Mouse (Mus musculus): ENCODE results near the gene Nim1k. TPM values are rescaled to one million over a fixed set of nuclear protein-coding genes. Genes with fewer than 3 reads are reported as not detected.

Nim1k gene
- total and polyA plus RNA-seq, 3 experiments: 0.03 TPM; not detected in 2

- TF ChIP-seq KAT2A (conservative IDR thresholded peaks at IDR 0.05; ENCODE audit: low read depth, low read length): no peak
- no peak for TF ChIP-seq TCF12 (IDR thresholded peaks at IDR 0.05; ENCODE audit: low read depth, low read length)
- no peak for TF ChIP-seq RAD21 (IDR thresholded peaks at IDR 0.05; ENCODE audit: low read depth, low read length)
- TF ChIP-seq ELF1 (IDR thresholded peaks at IDR 0.05; ENCODE audit: low read depth, low read length): no peak
- no peak for TF ChIP-seq BHLHE40 (IDR thresholded peaks at IDR 0.05; ENCODE audit: borderline replicate concordance, low read depth, low read length)
- no peak for TF ChIP-seq POLR2AphosphoS2 (IDR thresholded peaks at IDR 0.05; ENCODE audit: low read length)
- TF ChIP-seq MYB (IDR thresholded peaks at IDR 0.05; ENCODE audit: low read depth, low read length): no peak
- no peak for TF ChIP-seq POLR2A (IDR thresholded peaks at IDR 0.05; ENCODE audit: control insufficient read depth in 1 of 2, insufficient read depth in 1 of 2, low read depth in 1 of 2, low read length in 2 of 2, poor library complexity in 1 of 2)
- Histone ChIP-seq H3K79me2 (ENCODE audit: control insufficient read depth, insufficient read depth, low read length, poor library complexity) (no peaks in the 10 kb centered on the region), H3K9me3 (replicated peaks; ENCODE audit: insufficient read depth, low read length) (no peaks in the 10 kb centered on the region), H3K27ac (ENCODE audit: control insufficient read depth, low read depth, low read length) (no peak overlapping the region), H3K4me1 (ENCODE audit: control insufficient read depth in 1 of 2, insufficient read depth in 2 of 2, low read length in 2 of 2) (peaks cover 7 to 9% of the 10 kb centered on the region in 2 experiments; a peak in 3 of 4 replicates), H3K27me3 (ENCODE audit: control insufficient read depth in 1 of 2, insufficient read depth in 2 of 2, low read length in 2 of 2) (no peaks in the 10 kb centered on the region), H3K36me3 (ENCODE audit: control insufficient read depth in 1 of 2, insufficient read depth in 2 of 2, low read length in 2 of 2) (peaks cover 2 to 4% of the 10 kb centered on the region in 2 experiments), H3K4me3 (ENCODE audit: control insufficient read depth in 1 of 2, insufficient read depth in 1 of 2, low read depth in 2 of 2, low read length in 2 of 2) (no peak overlapping the region), H3K9ac (ENCODE audit: control insufficient read depth, low read depth, low read length, poor library complexity, severe bottlenecking) (no peak overlapping the region)
- DNase-seq (ENCODE audit: low read depth, low spot score): no peak
Observed at GRCm38 (mm10) chr13:119704280-119704679, 51.4 kb downstream of the Nim1k start.

DNA sequence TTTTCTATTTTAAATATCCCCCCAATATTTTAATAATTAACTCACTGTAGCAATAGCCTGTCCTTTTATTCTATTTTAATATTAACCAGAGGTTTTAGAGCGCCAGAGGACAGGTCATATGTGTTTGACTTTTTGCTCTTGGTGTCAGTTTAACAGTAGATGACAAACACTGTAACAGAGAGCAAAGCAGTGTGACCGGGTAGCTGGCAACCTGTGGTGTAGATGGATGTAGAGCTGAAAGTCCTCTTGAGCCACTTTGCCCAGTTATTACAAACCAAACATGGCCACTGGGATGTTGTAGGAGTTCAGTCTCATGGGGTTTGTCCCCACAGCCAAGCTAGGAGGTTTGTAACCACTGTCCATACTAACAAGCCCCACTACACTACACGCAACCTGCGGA, 57.2 kb downstream of the Nim1k start:
- H3K36me3 ChIP-seq (ENCODE audit: control insufficient read depth in 1 of 2, insufficient read depth in 2 of 2, low read length in 2 of 2): peaks cover 1% of the 10 kb centered on the region in 2 experiments
- TF ChIP-seq CHD2 (IDR thresholded peaks at IDR 0.05; ENCODE audit: low read length): no peak
- no peak for TF ChIP-seq UBTF (IDR thresholded peaks at IDR 0.05; ENCODE audit: borderline replicate concordance, insufficient read depth, low read depth, low read length)
- no peak for TF ChIP-seq SIN3A (IDR thresholded peaks at IDR 0.05; ENCODE audit: low read length)
- no peak for TF ChIP-seq USF2 (IDR thresholded peaks at IDR 0.05; ENCODE audit: borderline replicate concordance in 1 of 2, insufficient read depth in 1 of 2, low read depth in 1 of 2, low read length in 2 of 2)
- TF ChIP-seq CTCF (IDR thresholded peaks at IDR 0.05 in 2 of 3, conservative IDR thresholded peaks at IDR 0.05 in 1 of 3; ENCODE audit: control insufficient read depth in 1 of 3, insufficient read depth in 1 of 3, low read depth in 2 of 3, low read length in 3 of 3, poor library complexity in 1 of 3, severe bottlenecking in 1 of 3): no peak
- no peak for TF ChIP-seq JUND (IDR thresholded peaks at IDR 0.05; ENCODE audit: low read depth, low read length)
- TF ChIP-seq MYB (IDR thresholded peaks at IDR 0.05; ENCODE audit: low read depth, low read length): no peak
- TF ChIP-seq MAZ (IDR thresholded peaks at IDR 0.05; ENCODE audit: low read depth, low read length): no peak
- no peak for TF ChIP-seq MXI1 (IDR thresholded peaks at IDR 0.05; ENCODE audit: low read depth, low read length)

More for the DNA sequence above, 57.2 kb downstream of the Nim1k start:
- Histone ChIP-seq H3K4me1 (ENCODE audit: control insufficient read depth in 1 of 2, insufficient read depth in 2 of 2, low read length in 2 of 2) (no peaks in the 10 kb centered on the region), H3K79me2 (ENCODE audit: control insufficient read depth, insufficient read depth, low read length, poor library complexity) (no peaks in the 10 kb centered on the region), H3K4me3 (ENCODE audit: control insufficient read depth in 1 of 2, insufficient read depth in 1 of 2, low read depth in 2 of 2, low read length in 2 of 2) (no peak overlapping the region), H3K9ac (ENCODE audit: control insufficient read depth, low read depth, low read length, poor library complexity, severe bottlenecking) (no peak overlapping the region), H3K9me3 (replicated peaks; ENCODE audit: insufficient read depth, low read length) (no peaks in the 10 kb centered on the region), H3K27ac (ENCODE audit: control insufficient read depth, low read depth, low read length) (no peak overlapping the region), H3K27me3 (ENCODE audit: control insufficient read depth in 1 of 2, insufficient read depth in 2 of 2, low read length in 2 of 2) (no peaks in the 10 kb centered on the region)
- no peak for DNase-seq (ENCODE audit: low read depth, low spot score)
